Mouse (Mus musculus): ENCODE data around the gene Acvr1.

- TF ChIP-seq POLR2A (IDR thresholded peaks at IDR 0.05; ENCODE audit: insufficient read depth, low read depth, low read length) = no peak
- no peak for TF ChIP-seq CTCF (IDR thresholded peaks at IDR 0.05; ENCODE audit: insufficient read depth, low read depth, low read length)
Measured at GRCm38 (mm10) chr2:58485683-58486082, 81.3 kb downstream of the Acvr1 start.
